Mouse (Mus musculus) ES-E14 (cell line): ENCODE data around the gene Nifk.

Experiments used
- CHD2 ChIP-seq: IDR thresholded peaks from 2 replicates; pipeline ENCODE4 v1.6.1; 2014; ENCODE audit warnings: mild to moderate bottlenecking, low read depth, low read length, inconsistent platforms
- HCFC1 ChIP-seq: IDR thresholded peaks from 2 replicates; pipeline ENCODE4 v1.6.1; 2012; ENCODE audit warnings: low read length, inconsistent platforms, borderline replicate concordance; ENCODE audit not compliant: insufficient read depth
- MAFK ChIP-seq: IDR thresholded peaks from 2 replicates; pipeline ENCODE4 v1.6.1; 2014; ENCODE audit warnings: mild to moderate bottlenecking, low read depth, low read length, inconsistent platforms; ENCODE audit not compliant: insufficient read depth
- ZC3H11A ChIP-seq: IDR thresholded peaks from 2 replicates; pipeline ENCODE4 v1.6.1; 2012; ENCODE audit warnings: low read depth, mild to moderate bottlenecking, inconsistent platforms, low read length, borderline replicate concordance
- ZNF384 ChIP-seq: IDR thresholded peaks from 2 replicates; pipeline ENCODE4 v1.6.1; 2012; ENCODE audit warnings: low read depth, low read length, inconsistent platforms

GRCm38 (mm10) chr1:118311622-118312326, 9.9 kb upstream of the Nifk start, which contains the start of gene Tsn:
- TF ChIP-seq MAFK: no peak
- no peak for TF ChIP-seq ZC3H11A
- TF ChIP-seq CHD2: no peak
- TF ChIP-seq HCFC1: no peak
- TF ChIP-seq ZNF384: no peak
